ENCODE assay signal across 10 mouse cellular contexts in the genomic region with DNA sequence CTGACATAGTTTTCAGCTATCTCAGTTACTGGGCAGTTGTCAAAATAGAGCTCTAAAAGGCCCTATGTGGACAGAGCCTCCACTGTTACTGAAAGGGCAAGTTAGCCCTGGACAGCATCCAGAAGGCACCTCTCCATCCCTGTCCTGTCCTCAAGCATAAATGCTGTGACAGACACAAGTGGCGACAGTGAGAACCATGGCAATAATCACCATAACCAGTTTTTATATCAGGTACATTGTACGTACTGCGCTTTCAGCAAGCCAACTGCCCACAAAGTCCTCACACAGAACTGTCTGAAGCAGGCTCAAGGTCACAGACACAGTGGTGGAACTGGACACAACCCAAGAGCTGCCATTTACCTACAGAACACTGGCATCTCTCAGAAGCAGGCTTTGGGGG.
DNase-seq lines count a peak whose midpoint lies in the region; ATAC-seq lines count a peak whose summit lies in the region.
"Had no signal": no experiment of that assay in that cellular context is flagged by ENCODE, and none has a peak within 500 bp of the region (broad histone marks: within the 10 kb centered on the region; RNA-seq: fewer than 3 reads in every experiment).

No protein-coding gene starts in this region.

- DNase-seq in forebrain, embryonic 14.5 days (ENCODE audit: low spot score), result no peak
- no peak for DNase-seq in forebrain, embryonic 10.5 days (ENCODE audit: extremely low spot score, low spot score)
- DNase-seq in cerebellum, adult 11 months, result peak; percentile 33
- peak; percentile 47 to 57 for DNase-seq in heart, adult 9 months (ENCODE audit: low spot score in 2 of 2)
- DNase-seq in hindbrain, embryonic 14.5 days (ENCODE audit: low spot score), result no peak
- DNase-seq in natural killer cell, adult 2 months (ENCODE audit: low spot score in 2 of 2), result no peak
- no peak for DNase-seq in thymus, postnatal 25 days

- H3K4me2 ChIP-seq in forebrain, embryonic 14.5 days (ENCODE audit: low read length), result no peak overlapping the region
- no peak overlapping the region for H3K4me2 ChIP-seq in hindbrain, embryonic 14.5 days (replicated peaks)
- H3K4me2 ChIP-seq: liver, embryonic 15.5 days had no signal

- no peaks in the 10 kb centered on the region for H3K9me3 ChIP-seq in forebrain, embryonic 14.5 days (replicated peaks; ENCODE audit: control insufficient read depth, low read length)
- H3K9me3 ChIP-seq in forebrain, embryonic 10.5 days, result no peaks in the 10 kb centered on the region
- H3K9me3 ChIP-seq in hindbrain, embryonic 14.5 days (ENCODE audit: control insufficient read depth, low read length), result no peaks in the 10 kb centered on the region
- H3K9me3 ChIP-seq: liver, embryonic 15.5 days had no signal

- no peak overlapping the region for H3K9ac ChIP-seq in forebrain, embryonic 14.5 days (ENCODE audit: low read length)
- no peak overlapping the region for H3K9ac ChIP-seq in hindbrain, embryonic 14.5 days
- H3K9ac ChIP-seq: liver, embryonic 15.5 days had no signal

- H3K4me3 ChIP-seq in forebrain, embryonic 14.5 days (ENCODE audit: low read depth, low read length), result no peak overlapping the region
- H3K4me3 ChIP-seq in forebrain, embryonic 10.5 days, result no peak overlapping the region
- no peak overlapping the region for H3K4me3 ChIP-seq in hindbrain, embryonic 14.5 days (replicated peaks; ENCODE audit: low read length)
- H3K4me3 ChIP-seq: erythroblast, embryonic 14.5 days; liver, embryonic 15.5 days had no signal

- H3K36me3 ChIP-seq in forebrain, embryonic 14.5 days (ENCODE audit: control insufficient read depth, insufficient read depth, low read length), result no peaks in the 10 kb centered on the region
- H3K36me3 ChIP-seq in forebrain, embryonic 10.5 days (replicated peaks), result no peaks in the 10 kb centered on the region
- H3K36me3 ChIP-seq in hindbrain, embryonic 14.5 days (replicated peaks; ENCODE audit: control insufficient read depth, insufficient read depth), result no peaks in the 10 kb centered on the region
- H3K36me3 ChIP-seq: liver, embryonic 15.5 days had no signal

- no peaks in the 10 kb centered on the region for H3K27me3 ChIP-seq in forebrain, embryonic 14.5 days (replicated peaks; ENCODE audit: control insufficient read depth, insufficient read depth, low read length)
- no peaks in the 10 kb centered on the region for H3K27me3 ChIP-seq in forebrain, embryonic 10.5 days (ENCODE audit: poor library complexity, severe bottlenecking)
- no peaks in the 10 kb centered on the region for H3K27me3 ChIP-seq in hindbrain, embryonic 14.5 days (ENCODE audit: control insufficient read depth, insufficient read depth, low read length)
- H3K27me3 ChIP-seq: liver, embryonic 15.5 days had no signal

- peak; percentile 4; the same call in 1 of the 2 replicates for ATAC-seq in forebrain, embryonic 14.5 days
- peak; percentile 59; the same call in 1 of the 2 replicates for ATAC-seq in hindbrain, embryonic 14.5 days (ENCODE audit: low FRiP score)
- no peak for ATAC-seq in frontal cortex, adult (ENCODE audit: low TSS enrichment)

- H3K27ac ChIP-seq in forebrain, embryonic 14.5 days (ENCODE audit: low read depth, low read length), result no peak overlapping the region
- no peak overlapping the region for H3K27ac ChIP-seq in forebrain, embryonic 10.5 days
- H3K27ac ChIP-seq in hindbrain, embryonic 14.5 days, result peak overlapping the region; percentile 28; the same call in 1 of the 2 replicates
- H3K27ac ChIP-seq: liver, embryonic 15.5 days had no signal

- H3K4me1 ChIP-seq in forebrain, embryonic 14.5 days (ENCODE audit: control insufficient read depth, insufficient read depth, low read length), result peaks cover 3% of the 10 kb centered on the region; the same call in 1 of the 2 replicates
- H3K4me1 ChIP-seq in forebrain, embryonic 10.5 days, result no peaks in the 10 kb centered on the region
- peaks cover 18% of the 10 kb centered on the region for H3K4me1 ChIP-seq in hindbrain, embryonic 14.5 days (replicated peaks; ENCODE audit: control insufficient read depth, insufficient read depth, low read length)
- H3K4me1 ChIP-seq: liver, embryonic 15.5 days had no signal

- WGBS in forebrain, embryonic 14.5 days, result 92% methylated on average over 3 of the region's 3 CpGs
- 94% methylated on average over 3 of the region's 3 CpGs for WGBS in forebrain, embryonic 10.5 days
- WGBS in hindbrain, embryonic 14.5 days, result 68% methylated on average over 3 of the region's 3 CpGs

Comparison
In these comparisons a context has a peak if more than half of its experiments do, and no peak if none do; other contexts are left out.
1. DNase-seq: peak in cerebellum, adult 11 months (single experiment) and heart, adult 9 months (2 of 2); none in forebrain, embryonic 14.5 days (single experiment), forebrain, embryonic 10.5 days (single experiment), hindbrain, embryonic 14.5 days (single experiment), natural killer cell, adult 2 months (0 of 2) and thymus, postnatal 25 days (single experiment).